Mouse (Mus musculus) myocyte (in vitro differentiated cells): Measurements from ENCODE around the gene Bmper. TPM values are rescaled to one million over a fixed set of nuclear protein-coding genes. Genes with fewer than 3 reads are reported as not detected.
A peak's percentile ranks its signal among the peaks of the same experiment; 100 is the strongest.

Source experiments
- H3K27me3 ChIP-seq: one replicate; pipeline ENCODE4 v1.6.1; 2011; ENCODE audit not compliant: control insufficient read depth, insufficient read depth, insufficient read length
- H3K36me3 ChIP-seq: one replicate; pipeline ENCODE4 v1.6.1; 2011; ENCODE audit not compliant: control insufficient read depth, insufficient read depth
- H3K4me2 ChIP-seq: one replicate; pipeline ENCODE4 v1.6.1; 2011; ENCODE audit warnings: low read depth, control low read depth
- H3K4me3 ChIP-seq: one replicate; pipeline ENCODE4 v1.5.1; 2011; ENCODE audit warnings: mild to moderate bottlenecking, control low read depth, moderate library complexity
- H3K79me2 ChIP-seq: one replicate; pipeline ENCODE4 v1.6.1; 2011; ENCODE audit not compliant: control insufficient read depth, insufficient read depth
- H3ac ChIP-seq: one replicate; pipeline ENCODE4 v1.6.1; 2011; ENCODE audit not compliant: control insufficient read depth, insufficient read length
- CEBPB ChIP-seq: IDR thresholded peaks from 2 replicates; pipeline ENCODE4 v1.6.1; 2011; ENCODE audit warnings: mild to moderate bottlenecking, moderate library complexity; ENCODE audit not compliant: poor library complexity, insufficient read depth, severe bottlenecking
- E2F4 ChIP-seq: IDR thresholded peaks from one replicate; pipeline ENCODE4 v1.6.1; 2011; ENCODE audit warnings: mild to moderate bottlenecking, control low read depth, moderate library complexity; ENCODE audit not compliant: insufficient read depth
- MAX ChIP-seq: IDR thresholded peaks from one replicate; pipeline ENCODE4 v1.6.1; 2011; ENCODE audit warnings: low read depth, mild to moderate bottlenecking, control low read depth
- MYOD1 ChIP-seq, 3 experiments: IDR thresholded peaks; one replicate each; pipeline ENCODE4 v1.6.1; 2011; ENCODE audit warnings: control low read depth in 2 of 3, low read depth in 2 of 3, mild to moderate bottlenecking in 2 of 3, moderate library complexity in 1 of 3; ENCODE audit not compliant: insufficient read length in 2 of 3, control insufficient read depth in 1 of 3
- MYOG ChIP-seq, 3 experiments: IDR thresholded peaks; one replicate each; pipeline ENCODE4 v1.6.1; 2011; ENCODE audit warnings: control low read depth in 2 of 3, low read depth in 2 of 3, mild to moderate bottlenecking in 2 of 3; ENCODE audit not compliant: insufficient read length in 2 of 3, control insufficient read depth in 1 of 3, insufficient read depth in 1 of 3
- POLR2A ChIP-seq: IDR thresholded peaks from one replicate; pipeline ENCODE4 v1.6.1; 2011; ENCODE audit warnings: low read depth, mild to moderate bottlenecking, control low read depth, moderate library complexity; ENCODE audit not compliant: insufficient read length
- POLR2AphosphoS2 ChIP-seq: IDR thresholded peaks from one replicate; pipeline ENCODE4 v1.6.1; 2011; ENCODE audit warnings: low read depth, control low read depth; ENCODE audit not compliant: insufficient read length
- REST ChIP-seq: IDR thresholded peaks from one replicate; pipeline ENCODE4 v1.6.1; 2011; ENCODE audit warnings: mild to moderate bottlenecking, control low read depth, moderate library complexity; ENCODE audit not compliant: insufficient read depth, insufficient read length
- SRF ChIP-seq: IDR thresholded peaks from one replicate; pipeline ENCODE4 v1.6.1; 2011; ENCODE audit warnings: low read depth; ENCODE audit not compliant: control insufficient read depth, insufficient read length
- TCF12 ChIP-seq: IDR thresholded peaks from one replicate; pipeline ENCODE4 v1.6.1; 2011; ENCODE audit warnings: mild to moderate bottlenecking, control low read depth; ENCODE audit not compliant: poor library complexity, insufficient read depth, severe bottlenecking
- TCF3 ChIP-seq: IDR thresholded peaks from one replicate; pipeline ENCODE4 v1.6.1; 2011; ENCODE audit warnings: low read depth, control low read depth; ENCODE audit not compliant: insufficient read length
- USF1 ChIP-seq: IDR thresholded peaks from one replicate; pipeline ENCODE4 v1.6.1; 2011; ENCODE audit warnings: low read depth, mild to moderate bottlenecking, control low read depth, moderate library complexity
- polyA plus RNA-seq: library from polyadenylated mRNA; unstranded; fragments of >200 nt; fragmentation: generic; extraction: Trizol; gene quantifications from one replicate; pipeline ENCODE4 v1.2.1, GENCODE M21; 2012; ENCODE audit warnings: missing spikeins

Bmper gene
- polyA plus RNA-seq, 1 experiment: 2.2 TPM

DNA sequence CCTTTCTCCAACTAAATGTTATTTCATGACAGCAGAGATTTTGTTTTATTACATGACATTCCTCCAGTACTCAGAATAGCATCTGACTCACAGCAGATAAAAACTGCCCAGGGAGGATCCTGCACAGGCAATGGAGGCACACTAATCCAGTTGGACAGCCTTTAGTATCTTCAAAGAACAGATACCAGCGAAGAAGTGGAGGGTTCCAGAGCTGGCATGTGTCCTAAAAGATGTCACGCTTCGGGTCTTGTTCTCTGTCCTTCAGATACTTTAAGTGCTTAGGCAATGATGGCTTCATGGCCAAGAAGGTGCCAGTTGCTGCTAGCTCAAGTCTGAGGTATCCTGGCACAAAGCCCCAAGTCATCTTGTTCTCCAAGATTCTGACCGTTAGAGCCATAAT is 272.5 kb downstream of the Bmper start:
- no peak overlapping the region for H3ac ChIP-seq
- H3K36me3 ChIP-seq: no peaks in the 10 kb centered on the region
- H3K27me3 ChIP-seq: no peaks in the 10 kb centered on the region
- peak overlapping the region; percentile 43 for H3K4me2 ChIP-seq
- H3K79me2 ChIP-seq: no peaks in the 10 kb centered on the region
- no peak overlapping the region for H3K4me3 ChIP-seq
- TF ChIP-seq SRF (no peak), REST (no peak), TCF12 (no peak), MYOG (IDR thresholded peaks at IDR 0.05; ENCODE audit: control insufficient read depth in 1 of 3, insufficient read depth in 1 of 3, insufficient read length in 2 of 3, low read depth in 2 of 3) (no peak)

DNA sequence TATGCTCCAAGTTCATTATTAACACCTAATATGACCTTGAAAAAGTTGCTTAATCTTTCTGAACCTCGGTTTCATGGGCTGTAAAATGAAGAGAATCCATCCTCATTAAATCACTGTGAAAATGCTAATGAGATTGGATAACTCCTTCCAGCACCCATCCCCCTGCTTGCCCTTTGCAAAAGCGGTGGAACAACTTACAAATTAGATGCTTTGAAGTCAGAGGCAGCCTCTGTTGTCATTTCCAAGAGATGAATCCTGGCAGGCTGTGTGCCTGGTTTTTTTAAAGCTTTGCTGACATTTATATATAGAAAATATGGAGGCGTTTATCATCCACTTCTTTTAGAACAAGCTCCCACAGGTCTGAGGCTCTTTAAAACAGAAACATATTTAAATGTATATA is 274.8 kb downstream of the Bmper start:
- no peak overlapping the region for H3K4me2 ChIP-seq
- no peak overlapping the region for H3ac ChIP-seq
- no peaks in the 10 kb centered on the region for H3K79me2 ChIP-seq
- no peak overlapping the region for H3K4me3 ChIP-seq
- TF ChIP-seq MYOD1 (IDR thresholded peaks at IDR 0.05; ENCODE audit: control insufficient read depth in 1 of 3, insufficient read length in 2 of 3, low read depth in 2 of 3) (no peak), CEBPB (no peak), USF1 (no peak), POLR2A (no peak), SRF (no peak), TCF3 (no peak), POLR2AphosphoS2 (no peak), MAX (no peak), E2F4 (no peak)
- no peaks in the 10 kb centered on the region for H3K36me3 ChIP-seq
- H3K27me3 ChIP-seq: no peaks in the 10 kb centered on the region

DNA sequence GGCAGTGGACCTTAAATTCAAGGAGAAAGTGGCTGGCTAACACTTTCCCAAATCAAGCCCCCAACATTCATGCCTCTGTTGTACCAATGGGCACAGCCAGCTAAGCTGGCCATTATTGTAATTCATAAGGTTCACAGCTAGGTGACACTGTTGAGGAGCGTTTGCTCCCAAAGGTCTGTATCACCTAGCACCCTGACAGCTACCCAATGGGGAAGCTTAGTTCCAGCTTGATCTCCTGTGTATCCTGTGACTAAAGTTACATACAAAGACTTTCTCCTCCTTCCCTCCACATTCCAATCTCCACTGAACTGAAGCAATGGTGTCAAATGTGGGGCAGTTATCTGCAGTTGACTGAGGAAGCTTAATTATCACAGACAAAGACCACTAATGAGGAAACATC is 311.0 kb downstream of the Bmper start:
- H3K36me3 ChIP-seq: no peaks in the 10 kb centered on the region
- no peak overlapping the region for H3K4me2 ChIP-seq
- no peaks in the 10 kb centered on the region for H3K79me2 ChIP-seq
- H3K4me3 ChIP-seq: no peak overlapping the region
- no peak overlapping the region for H3ac ChIP-seq
- TF ChIP-seq REST (no peak), MAX (no peak), E2F4 (no peak), MYOG (IDR thresholded peaks at IDR 0.05; ENCODE audit: control insufficient read depth in 1 of 3, insufficient read depth in 1 of 3, insufficient read length in 2 of 3, low read depth in 2 of 3) (no peak)
- H3K27me3 ChIP-seq: no peaks in the 10 kb centered on the region
